Mouse (Mus musculus) erythroblast, adult 5-6 weeks (primary cell): Measurements from ENCODE around the gene Cks2. TPM values are rescaled to one million over a fixed set of nuclear protein-coding genes. Genes with fewer than 3 reads are reported as not detected.
"Not testable (repeated sequence)": the region's sequence is repeated elsewhere in the genome, so short reads cannot be mapped to it uniquely, and the experiment has no call there.

Experiments used
- ATAC-seq: replicated peaks from 2 replicates; pipeline ENCODE4 v1.8.0; 2016; ENCODE audit warnings: moderate number of reproducible peaks, mild to moderate bottlenecking, moderate TSS enrichment, inconsistent platforms; ENCODE audit not compliant: poor library complexity, low FRiP score, severe bottlenecking
- total RNA-seq, 2 experiments: library from RNA; stranded (forward) in 1 of 2; stranded (reverse) in 1 of 2; fragments of 150-400 nt in 1 of 2; fragments of 200-764, 138-1000 nt in 1 of 2; gene quantifications; 2 replicates each; pipeline versions ENCODE4 v1.2.3 to v1.2.4; 2015 to 2017; ENCODE audit warnings: low replicate concordance in 2 of 2

Cks2 gene
- total RNA-seq, 2 experiments from 2014 or later = 54.9 to 189 TPM

DNA sequence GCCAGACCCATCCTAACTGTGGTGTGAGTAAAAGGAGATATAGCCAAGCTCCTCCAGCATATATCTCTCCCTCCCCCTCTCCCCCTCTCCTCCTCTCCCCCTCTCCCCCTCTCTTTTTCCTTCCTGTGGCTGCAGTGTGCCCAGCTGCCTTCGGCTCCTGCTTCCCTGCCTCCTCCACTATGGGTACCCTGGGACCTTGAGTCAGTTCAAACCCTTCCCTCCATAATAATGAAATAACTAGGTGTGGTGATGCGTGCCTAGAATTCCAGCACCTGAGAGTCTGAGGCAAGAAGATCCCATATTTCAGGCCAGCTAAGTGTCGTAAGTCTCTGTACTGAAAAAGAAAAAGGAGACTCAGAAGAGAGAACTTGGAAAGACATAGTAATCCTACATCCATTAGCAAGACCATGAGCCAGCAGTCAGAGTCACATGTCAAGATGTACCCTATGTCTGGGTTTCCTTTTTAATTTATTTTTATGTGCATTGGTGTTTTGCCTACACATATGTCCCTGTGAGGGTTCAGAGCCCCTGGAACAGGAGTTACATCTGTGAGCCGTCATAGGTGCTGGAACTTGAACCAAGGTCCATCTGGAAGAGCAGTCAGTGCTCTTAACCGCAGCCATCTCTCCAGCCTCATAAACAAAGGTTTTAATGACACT is 12.3 kb upstream of the Cks2 start:
- no peak for ATAC-seq

DNA sequence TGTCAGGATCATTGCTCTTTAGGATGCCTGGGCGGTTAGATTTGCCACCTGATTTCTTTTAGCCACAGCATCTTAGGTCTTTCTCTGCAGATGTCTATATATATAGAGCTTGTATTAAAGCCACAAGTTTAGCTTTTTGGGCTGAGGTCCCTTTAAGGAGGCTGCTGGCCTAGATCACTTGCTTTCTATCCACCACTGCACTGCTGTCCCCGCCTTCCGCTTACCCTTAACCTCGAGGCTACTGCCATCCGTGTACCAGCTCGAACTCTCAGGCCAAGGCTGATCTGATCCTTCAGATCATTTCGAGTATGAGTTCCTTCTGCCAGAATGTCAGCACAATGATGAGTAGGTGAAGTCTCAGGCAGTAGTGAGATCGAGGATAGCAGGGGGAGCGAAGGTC is 9.6 kb upstream of the Cks2 start:
- not testable (repeated sequence) for ATAC-seq

DNA sequence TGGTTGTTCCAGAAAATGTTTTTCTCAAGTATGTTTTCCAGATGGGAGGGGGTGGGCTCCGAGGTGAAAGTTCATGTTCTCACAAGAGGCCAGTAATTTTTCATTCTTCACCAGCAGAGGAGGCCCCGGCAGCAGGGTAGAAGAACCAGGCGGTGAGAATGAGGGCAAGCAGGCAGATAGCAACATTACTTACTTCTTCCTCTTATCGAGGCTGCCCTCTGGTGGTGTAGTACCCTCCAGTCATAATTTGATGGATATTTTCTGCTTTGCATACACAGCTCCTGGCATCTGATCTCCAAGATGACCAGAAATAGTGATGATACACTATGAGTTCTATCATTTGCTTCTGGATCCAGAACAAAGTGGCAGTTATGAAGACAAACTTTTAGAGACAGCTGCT is 6.1 kb upstream of the Cks2 start:
- ATAC-seq = peak; percentile 67

DNA sequence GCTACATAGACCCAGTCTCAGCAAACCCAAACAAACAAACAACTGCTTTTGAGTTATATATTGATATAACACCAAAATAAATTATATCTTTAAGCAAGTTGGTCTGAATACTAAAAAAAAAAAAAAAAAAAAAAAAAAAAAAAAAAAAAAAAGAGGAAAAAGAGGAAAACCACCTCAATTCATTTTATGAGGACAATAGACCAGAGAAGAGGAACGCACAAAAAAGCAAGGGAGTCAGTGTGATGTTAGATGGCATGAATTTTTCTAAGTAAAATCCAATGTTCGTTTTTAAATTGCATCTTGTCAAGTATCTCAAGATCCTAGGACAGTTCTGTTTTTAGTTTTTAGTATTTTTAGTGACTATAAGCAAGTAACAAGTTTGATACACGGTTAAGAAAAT is 3.6 kb upstream of the Cks2 start:
- ATAC-seq = no peak

DNA sequence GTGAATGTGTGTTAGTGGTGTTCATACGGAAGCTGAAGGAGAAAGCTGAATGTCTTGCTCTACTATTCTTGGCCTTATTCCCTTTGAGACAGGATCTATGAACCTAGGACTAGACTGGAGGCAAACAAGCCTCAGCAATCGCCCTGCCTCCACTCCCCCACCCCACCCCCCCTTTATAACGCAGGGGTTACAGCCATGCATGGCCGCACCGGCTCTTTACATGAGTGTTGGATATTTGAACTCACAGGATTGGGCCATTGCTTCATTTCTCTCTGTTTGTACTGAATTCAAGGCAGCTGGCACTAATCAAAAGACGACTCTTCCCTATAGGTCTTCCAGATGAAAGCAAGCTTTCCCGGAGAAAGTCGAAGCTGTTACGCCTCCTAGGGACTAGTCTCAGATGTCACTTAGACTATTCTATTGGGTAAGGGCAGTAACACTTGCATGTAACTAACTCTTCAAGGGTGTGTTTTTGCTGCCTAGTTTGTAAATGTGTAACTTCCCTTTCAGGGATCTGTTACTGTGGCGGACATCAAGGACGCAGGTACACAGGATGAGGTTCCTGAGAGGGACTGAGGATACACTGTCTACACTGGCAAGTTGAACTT is 2.8 kb upstream of the Cks2 start:
- no peak for ATAC-seq

DNA sequence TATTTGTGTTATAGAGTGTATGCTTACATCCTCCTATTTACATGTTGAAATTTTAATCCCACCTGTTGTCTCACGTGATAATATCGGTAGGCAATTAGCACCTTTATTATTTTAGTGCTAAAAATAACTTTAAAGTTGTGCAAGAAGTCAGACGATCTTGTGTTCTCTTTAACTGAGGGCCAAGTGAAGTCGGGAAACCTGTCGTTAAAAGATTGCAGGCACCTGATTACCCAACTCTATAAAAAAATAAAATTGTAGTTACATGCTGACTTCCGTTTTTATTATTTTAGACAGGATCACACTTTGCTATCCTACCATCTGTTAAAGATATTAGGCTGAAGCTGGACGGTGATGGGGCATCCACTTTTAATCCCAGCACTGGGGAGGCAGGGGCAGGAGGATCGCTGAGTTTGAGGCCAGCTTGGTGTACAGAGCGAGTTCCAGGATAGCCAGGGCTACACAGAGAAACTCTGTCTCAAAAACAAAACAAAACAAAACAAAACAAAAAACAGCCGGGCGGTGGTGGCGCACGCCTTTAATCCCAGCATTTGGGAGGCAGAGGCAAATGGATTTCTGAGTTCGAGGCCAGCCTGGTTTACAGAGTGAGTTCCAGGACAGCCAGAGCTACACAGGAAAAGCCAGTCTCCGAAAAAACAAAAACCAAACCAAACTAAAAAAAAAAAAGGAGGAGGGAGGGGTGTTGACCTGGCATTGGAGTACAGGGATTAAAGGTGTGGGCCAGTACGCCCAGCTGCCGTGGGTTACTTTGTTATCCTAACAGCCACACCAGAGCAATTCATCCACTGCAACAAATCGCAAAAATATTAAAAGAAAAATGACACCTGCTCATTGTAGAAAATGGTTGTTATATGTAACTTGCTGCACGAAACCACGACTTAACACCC is 856 bp upstream of the Cks2 start:
- peak; percentile 18; the same call in 1 of the 2 replicates for ATAC-seq

DNA sequence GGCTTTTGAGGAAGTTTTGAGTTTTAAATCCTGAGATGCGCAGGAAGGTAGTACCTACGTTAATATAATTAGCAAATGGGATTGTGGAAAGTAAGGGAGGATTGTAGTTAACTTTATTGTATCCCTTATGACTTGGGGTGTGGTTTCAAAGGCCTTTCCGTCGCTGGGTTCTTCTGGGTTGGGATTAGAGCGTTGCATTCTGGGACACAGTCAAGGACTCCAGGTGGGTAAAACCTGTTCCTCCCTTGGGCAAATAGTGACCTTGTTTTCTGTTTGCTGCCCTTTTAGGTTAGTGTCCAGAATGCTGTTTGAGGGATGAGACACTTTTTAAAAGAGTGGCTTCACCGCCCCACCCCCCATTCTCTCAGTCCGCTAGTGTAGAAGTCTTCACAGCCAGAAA is 840 bp downstream of the Cks2 start:
- peak; percentile 61 for ATAC-seq

DNA sequence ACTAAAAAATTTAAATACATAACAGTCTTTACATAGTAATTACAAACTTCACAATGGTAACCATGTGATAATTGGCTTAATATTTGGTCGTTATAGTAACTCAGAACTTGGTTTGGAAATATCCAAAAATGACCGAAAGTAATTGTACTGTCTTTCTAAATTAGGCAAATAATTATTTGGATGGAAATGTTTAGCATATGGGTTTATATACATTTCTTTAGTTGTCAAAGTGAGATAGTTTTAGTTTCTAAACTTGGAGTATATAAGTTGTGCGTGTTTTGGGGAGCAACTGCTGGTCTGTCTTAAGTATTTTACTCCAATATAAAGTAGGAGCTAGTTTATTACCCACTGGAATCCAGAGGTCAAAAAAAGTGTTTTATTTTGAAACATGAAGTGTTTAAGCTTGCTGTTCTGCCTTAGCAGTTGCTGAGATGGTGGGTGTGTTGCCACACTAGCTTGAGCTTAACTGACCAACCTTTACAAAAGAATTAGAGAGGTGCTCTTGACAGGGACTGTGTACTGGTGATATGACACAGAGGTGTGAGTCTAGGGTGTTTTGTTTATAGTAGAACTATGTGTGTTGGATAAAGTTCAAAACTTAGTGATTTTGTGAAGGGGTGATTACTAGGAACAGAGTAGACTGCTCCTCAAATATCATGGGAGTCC is 1.5 kb downstream of the Cks2 start:
- ATAC-seq = no peak

DNA sequence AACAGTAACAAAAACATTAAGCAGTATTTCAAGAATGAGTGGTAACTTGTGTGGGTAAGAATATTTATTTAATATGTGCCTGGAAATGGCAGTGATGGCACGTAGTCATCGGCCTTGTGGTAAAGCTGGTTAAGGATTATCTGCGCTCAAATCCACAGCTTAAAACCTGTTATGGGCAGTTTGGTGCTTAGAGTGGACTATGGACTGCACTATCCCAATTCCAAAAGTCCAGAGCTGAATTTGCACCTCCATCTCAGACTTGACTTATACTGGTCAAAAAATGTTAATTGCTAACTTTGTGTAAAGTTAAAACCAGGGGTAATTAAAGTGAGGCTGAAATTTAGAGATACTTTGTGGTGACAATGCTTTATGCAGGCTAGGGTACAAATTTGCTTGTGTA is 2.7 kb downstream of the Cks2 start:
- no peak for ATAC-seq

DNA sequence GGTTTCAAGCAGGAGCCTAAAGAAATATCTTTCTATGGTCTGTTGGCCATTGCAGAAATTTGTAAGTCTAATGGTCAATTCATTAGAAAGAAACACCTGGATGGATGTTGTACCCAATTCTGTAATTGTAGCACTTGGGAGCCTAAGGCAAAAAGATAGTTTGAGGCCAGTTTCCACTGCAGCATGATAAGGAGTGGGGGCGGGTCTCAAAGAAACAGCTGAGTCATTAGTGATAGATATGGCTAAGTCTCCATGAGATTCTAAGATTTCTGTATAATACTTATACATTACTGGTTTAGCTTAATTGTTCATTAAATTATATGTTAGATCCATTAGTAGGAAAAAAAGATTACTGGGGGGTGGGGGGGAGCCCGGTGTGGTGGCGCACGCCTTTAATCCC is 3.2 kb downstream of the Cks2 start:
- ATAC-seq = no peak

DNA sequence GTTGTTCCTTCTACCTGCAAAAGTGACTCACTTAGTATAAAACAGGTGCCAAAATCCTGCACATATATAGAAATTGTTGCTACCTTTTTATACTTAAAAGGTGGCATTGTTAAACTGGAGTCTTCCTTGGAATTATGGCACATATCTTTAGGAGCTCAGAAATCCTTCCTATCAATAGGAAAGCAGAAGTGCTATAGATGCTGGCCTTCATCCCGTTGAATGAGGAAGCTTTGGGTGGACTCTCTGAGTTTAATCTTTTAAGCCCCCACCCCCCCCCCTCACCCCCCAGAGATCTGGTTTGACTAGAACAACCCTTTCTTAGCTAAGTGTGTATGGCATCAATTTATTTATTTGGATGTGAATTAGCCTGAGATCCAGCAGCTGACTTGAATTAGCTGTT is 4.7 kb downstream of the Cks2 start:
- no peak for ATAC-seq

DNA sequence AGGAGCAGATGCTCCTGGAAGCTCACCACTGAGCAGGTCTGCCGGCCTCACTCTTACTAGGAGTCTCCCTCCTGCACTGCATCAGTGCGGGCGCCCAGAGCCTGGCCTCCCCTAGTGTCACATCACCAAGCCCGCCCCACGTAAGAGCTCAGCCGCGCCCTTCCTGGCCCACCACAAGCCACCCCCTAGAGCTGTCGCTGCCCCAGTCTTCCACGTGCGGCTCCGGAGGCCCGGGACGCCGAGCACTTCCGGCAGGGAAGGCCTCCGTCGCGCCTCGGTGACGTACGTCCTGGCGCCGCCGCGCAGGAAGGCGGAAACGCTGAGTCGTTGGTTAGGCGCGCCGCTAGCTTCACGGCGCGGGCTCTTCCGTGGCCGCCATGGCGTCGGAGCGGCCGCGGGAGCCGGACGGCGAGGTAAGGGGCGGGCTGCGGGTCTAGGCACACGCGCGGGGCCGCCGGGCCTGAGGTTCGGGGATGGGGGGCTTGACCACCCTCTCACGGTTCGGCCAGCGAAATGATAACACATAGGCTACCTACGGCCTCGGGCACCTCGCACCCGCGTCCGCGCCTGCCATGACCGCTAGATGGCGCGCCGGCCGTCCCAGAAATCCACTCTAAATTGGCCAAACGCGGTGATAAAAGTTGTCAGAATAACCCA is 6.5 kb downstream of the Cks2 start, which contains the start of gene Secisbp2:
Gene Secisbp2, plus strand, starts transcription at position 290 of the 657 bp plus-strand sequence.
- peak; percentile 92 for ATAC-seq

DNA sequence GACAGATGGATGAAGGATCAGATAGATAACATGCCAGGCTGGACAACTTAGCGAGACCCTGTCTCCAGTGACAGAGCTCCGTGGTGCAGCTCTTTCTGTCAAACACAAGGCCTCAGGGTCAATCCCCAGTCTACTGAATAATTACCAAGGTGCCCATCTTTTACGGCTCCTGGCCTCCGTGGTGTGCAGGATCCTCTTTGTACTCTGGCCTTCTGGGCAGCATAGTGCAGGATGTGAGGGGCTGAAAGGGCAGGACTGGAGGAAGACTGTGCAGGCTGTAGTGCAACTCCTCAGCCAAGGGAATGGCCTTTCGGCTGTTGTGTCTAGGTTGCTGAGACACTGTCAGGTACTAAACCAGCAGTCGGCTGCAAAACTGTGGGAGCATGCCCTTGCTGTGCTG is 8.1 kb downstream of the Cks2 start:
- no peak for ATAC-seq

DNA sequence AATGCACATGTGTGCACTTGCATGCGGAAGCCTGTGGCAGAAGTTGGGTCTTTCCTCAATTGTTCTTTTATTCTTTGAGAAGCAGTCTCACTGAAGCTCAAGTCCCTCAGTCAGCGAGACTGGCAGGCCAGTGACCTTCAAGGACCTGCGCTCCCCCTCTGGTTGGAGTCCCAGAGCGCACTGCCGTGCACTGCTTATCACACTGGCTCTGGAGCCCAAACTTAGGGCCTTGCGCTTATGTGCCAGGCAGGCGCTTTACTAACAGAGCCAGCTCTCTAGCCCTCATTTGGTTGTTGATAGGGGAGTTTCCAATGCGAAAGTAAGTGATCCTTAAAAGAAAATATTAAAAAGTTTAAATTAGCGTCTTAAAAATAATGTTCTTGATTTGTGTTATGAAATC is 8.9 kb downstream of the Cks2 start:
- no peak for ATAC-seq

DNA sequence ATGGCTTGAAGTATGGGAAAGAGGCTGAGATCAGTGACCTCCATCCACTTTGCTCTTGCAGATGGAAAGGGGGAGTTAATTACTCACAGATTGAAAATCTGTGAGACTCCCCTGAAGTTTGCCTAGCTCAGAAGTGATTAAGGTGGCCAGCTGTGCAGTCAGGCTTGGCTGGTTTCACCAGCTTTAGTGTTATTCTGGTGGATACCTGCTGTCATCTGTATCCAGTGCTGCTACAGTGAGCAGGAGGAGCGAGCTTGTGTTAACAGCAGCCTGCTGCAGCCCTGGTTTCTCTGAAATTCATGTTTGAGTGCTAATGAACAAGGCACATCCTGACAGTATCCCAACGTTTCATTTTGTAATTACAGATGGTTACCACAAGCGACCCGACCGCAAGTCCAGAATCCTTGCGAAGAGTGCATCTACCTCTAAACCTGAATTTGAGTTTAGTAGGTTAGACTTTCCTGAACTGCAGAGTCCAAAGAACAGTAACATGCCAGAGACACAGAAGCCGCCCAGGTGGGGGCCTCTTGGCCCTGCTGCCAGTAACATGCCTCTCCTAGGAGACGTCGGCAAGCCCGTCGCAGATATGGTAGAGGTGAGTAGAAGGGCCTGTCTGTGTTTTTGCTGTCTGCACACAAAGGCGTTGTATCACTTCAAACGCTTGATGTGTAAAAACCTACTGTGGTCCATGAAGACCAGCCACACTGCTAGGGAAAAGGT is 11.6 kb downstream of the Cks2 start:
- ATAC-seq = no peak

DNA sequence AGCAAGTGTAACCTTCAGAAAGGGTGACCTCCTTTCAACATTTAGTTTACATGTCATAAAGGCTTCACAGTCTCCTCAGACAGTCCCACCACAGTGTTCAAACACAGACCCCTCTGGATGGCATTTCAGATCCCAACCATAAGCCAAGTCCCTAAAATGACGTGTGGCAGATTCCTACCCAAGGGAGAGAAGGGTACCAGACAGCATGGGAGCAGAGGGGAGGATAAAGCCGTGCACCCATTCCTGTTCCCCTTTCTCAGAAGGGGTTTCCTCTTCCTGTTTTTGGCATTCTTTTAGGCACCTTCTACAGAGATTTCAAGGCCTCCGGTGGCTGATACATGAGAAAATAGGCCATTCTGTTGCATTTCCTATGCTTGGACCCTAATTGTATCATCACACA is 13.1 kb downstream of the Cks2 start:
- no peak for ATAC-seq

DNA sequence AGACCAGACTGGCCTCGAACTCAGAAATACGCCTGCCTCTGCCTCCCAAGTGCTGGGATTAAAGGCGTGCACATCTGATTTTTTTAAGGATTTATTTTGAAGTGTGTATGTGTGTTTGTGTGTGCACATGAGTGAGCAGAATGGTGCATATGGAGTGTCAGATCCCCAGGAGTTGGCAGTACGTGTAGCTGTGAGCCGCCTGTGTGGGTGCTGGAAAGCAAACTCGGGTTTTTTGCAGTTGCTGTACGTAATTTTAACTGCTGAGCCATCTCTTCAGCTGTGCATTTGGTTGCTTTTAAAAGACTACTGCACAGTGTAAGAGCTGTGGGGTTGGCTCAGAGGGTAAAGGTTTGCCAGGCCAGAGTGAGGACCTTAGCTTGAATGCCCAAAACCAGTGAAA is 14.5 kb downstream of the Cks2 start:
- ATAC-seq = no peak

DNA sequence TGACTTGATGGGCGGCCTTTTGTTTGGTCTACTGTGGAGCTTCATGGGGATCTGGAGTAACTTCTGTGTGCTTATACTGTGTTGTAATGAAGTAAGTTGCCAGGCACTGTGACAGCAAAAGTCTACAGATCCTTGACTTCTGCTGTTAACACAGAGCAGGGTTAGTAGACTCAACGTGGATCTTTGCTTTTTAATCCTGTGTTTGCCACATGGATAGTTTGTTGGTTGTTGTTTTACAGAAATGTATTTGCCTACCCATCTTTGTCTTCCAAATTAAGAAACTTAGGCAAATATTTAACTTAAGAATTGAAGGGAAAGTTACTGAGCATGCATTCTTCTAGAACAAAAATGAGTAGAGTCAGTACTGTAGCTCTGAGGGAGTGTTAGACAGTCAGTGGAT is 18.5 kb downstream of the Cks2 start:
- no peak for ATAC-seq

DNA sequence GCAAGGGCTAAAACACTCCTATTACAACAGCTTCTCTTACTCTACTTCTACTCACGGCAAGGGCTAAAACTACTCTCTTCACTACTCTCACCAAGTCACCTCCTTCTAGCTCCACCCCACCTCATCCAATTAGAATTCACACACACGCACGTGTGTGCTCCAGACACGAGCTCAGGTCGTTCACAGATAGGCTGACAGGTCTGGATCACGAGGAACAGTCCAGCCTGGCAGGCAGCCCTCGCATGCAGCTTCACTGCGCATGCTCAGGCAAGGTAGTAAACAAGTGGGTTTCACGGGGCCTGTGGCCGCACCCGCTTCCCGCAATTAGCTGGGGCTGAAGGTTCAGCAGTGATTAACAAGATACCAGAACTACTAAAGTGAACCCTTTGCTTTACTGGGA is 23.2 kb downstream of the Cks2 start:
- not testable (repeated sequence) for ATAC-seq
